Mouse (Mus musculus) cortical plate, adult 2 months (tissue): ENCODE results near the gene Wdr95.
A peak's percentile ranks its signal among the peaks of the same experiment; 100 is the strongest.

Experiments used
- CTCF ChIP-seq: fragments of 200-500 bp; IDR thresholded peaks from 2 replicates; pipeline ENCODE4 v1.5.1; 2011; ENCODE audit warnings: mild to moderate bottlenecking, control low read depth, low read length; ENCODE audit not compliant: insufficient read depth; ENCODE audit errors: extremely low read depth
- POLR2A ChIP-seq: fragments of 200-500 bp; IDR thresholded peaks from 2 replicates; pipeline ENCODE4 v1.6.1; 2011; ENCODE audit warnings: mild to moderate bottlenecking, low read length, control low read depth; ENCODE audit not compliant: insufficient read depth; ENCODE audit errors: extremely low read depth

DNA sequence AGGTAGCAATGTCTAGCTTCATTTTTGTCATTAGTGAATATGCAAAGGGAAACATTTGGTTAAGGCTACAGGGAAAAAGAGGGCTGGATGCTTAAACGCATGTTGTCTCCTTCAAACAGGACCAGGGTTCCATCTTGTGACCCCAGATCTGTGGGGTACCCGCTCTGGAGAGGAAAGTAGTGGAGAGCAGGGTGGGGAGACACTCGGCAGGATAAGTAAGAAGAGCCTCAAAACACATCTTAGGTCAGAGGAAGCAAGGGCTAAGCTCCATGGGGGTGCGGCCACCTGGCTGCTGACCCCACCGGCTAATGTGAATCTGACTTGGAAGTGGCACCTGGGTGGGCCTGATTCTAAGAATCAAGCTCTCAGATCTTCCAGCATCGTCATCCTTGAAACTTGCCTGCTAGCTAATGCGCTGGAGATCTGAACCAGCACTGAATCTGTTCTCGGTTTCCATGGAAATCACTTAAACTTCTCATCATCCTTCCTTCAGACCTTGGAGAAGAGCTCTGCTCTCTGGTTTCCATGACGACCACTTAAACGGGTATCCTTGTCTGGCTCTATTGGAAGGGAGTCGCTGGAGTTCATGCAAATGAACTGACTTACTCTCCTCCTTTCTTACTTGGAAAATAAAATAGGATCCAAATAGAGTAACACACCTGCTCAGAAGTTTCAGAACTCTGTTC, 32.6 kb downstream of the Wdr95 start:
- no peak for TF ChIP-seq CTCF
- TF ChIP-seq POLR2A: peak; percentile 61
